Mouse (Mus musculus) MEL-GATA-1-ER (cell line): Measurements from ENCODE around the gene Cldn7.

Experiments
- DNase-seq: peaks from one replicate; pipeline ENCODE4 v3.0.0-alpha.2; 2012; ENCODE audit warnings: low read depth; ENCODE audit errors: extremely low read depth

Cldn7 gene

DNA sequence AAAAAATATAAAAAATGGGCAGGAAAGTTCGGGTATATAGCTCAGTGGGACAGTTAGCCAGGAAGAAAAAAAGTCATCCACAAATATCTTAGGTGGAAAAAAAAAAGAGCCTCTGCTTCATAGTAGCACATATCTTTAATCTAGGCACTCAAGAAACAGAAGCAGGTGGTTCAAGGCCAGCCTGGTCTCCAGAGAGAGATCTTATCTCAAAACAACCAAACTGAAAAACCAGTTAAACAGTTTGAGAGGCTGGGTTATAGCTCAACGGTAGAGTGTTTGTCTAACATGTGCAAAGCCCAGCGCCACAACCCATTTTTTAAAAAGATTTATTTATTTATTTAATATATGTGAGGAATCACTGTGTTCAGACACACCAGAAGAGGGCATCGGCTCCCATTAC, 31.5 kb upstream of the Cldn7 start:
- DNase-seq, result no peak

DNA sequence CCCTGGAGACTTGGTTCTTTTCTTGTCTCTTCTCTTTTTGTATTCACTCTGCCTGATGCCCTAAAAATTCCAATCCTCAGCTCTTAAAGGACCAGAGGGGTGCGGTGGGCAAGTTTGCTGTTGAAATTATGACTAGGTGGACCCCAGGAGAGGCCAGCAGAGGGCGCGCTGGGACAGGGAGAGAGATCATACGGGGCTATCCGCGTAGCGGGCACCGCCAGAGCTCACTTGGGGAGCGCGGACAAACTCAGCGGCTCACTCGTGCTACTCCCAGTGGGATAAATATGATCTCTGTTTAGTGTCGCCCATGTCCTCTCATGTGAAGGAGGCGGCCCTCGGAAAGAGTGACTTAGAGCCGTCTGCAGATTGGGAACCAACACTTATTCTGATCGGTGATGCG, 30.4 kb upstream of the Cldn7 start:
- peak; percentile 74 for DNase-seq

GRCm38 (mm10) chr11:69934681-69935080, 29.9 kb upstream of the Cldn7 start:
- no peak for DNase-seq

DNA sequence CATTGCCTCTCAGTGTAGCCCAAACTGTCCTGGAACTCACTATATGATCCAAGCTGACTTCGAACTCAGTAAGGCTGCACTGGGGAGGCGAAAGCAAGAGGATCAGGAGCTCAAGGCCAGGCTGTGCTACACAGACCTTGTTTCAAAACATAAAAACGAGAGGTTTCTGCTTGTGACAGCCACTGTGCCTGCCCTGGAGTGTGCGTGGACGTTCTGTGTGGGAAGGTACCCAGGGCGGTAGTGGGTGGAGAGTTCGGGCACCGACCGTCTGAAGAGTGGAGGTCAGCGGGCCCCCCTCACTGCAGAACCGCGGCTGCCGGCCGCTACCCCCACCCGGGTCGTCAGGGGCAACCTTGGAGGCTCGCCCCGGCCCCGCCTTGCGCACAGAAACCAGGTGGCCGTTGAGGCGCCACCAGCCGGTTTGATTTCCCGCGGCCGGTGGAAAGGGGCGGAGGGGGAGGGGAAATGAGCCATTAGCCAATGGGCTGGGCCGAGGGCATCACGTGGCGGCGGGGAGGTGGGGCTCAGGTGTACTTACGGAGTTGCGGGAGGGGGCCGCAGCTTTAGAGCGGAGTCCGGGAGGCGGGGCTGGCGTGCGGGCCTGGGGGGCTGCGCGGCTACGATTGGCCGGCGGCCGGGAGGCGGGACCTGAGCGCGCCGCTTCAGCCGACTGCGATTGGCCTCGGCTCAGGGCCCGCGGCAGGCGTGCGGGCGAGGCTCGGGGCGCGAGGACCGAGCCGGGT, 29.3 kb upstream of the Cldn7 start, which contains the start of gene Ybx2:
TSS of gene Ybx2 (plus strand) at position 660 of the 743 bp plus-strand sequence.
- DNase-seq, result no peak

DNA sequence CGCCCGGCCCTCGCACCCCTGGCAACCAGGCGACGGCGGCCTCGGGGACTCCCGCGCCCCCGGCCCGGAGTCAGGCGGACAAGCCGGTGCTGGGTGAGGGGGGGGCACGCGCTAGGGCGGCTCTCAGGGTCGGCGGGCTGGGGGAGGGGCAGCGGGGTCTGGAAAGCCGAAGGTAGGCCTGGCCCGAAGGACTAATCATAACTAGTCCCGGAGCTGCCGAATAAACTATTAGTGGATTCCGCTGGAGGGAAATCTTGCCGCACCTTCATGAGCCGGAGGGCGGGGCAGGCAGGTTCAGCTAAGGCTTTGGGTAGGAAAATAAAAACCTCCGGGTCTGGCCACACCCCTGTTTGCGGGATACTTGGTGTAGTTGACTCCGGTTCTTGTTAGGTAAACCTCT, 28.4 kb upstream of the Cldn7 start:
- no peak for DNase-seq

DNA sequence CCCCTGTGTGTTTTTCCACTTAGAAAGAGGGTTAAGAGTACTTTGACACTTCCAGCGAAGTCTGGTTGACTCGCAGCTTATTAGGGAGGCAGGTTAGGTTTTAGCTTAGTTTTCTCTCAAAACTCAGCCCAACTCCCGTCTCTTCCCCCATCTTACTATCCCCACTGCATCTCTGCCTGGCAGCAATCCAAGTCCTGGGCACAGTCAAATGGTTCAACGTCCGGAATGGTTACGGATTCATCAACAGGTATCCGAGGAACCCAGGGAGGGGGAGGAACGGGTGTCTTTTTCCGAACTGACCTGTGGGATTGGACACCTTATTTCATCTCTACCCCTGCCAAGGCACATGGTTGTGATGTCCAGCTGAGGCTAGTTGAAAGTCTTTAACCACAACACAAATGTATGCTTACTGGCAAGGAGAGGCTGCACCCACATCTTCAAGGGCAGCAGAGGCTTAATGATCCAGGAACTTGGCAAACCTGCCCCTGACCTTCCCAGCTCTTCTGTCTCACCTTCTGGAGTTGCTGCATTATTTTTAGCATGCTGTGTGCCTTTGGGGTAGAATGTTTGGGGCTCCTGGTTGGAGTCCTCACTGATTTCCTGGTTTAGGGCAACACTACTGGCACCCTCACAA, 27.7 kb upstream of the Cldn7 start:
- no peak for DNase-seq

GRCm38 (mm10) chr11:69937385-69937784, 27.2 kb upstream of the Cldn7 start:
- DNase-seq, result no peak

DNA sequence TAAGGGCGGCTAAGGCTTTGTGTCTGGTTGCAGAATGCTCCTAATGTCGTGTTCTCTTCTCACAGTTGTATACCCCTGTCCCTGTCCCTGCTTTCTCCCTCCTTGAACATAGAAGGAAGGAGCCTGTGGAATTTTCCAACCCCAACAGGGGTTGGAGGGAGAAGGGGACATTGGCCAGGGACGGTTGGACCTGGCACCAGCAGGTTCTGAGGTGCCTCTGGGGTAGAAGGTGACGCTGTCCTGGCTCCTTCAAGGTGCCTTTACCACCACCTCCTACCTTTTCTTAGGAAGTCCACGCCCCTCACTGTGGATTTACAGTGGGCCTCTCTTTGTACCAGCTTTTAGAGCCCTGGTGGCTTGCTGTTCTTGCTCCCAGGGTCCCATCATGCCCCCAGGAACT, 26.7 kb upstream of the Cldn7 start:
- DNase-seq, result no peak

GRCm38 (mm10) chr11:69938401-69938979, 26.1 kb upstream of the Cldn7 start:
- DNase-seq, result no peak

GRCm38 (mm10) chr11:69939181-69939580, 25.4 kb upstream of the Cldn7 start:
- DNase-seq, result no peak

GRCm38 (mm10) chr11:69939731-69940130, 24.8 kb upstream of the Cldn7 start:
- DNase-seq, result no peak

DNA sequence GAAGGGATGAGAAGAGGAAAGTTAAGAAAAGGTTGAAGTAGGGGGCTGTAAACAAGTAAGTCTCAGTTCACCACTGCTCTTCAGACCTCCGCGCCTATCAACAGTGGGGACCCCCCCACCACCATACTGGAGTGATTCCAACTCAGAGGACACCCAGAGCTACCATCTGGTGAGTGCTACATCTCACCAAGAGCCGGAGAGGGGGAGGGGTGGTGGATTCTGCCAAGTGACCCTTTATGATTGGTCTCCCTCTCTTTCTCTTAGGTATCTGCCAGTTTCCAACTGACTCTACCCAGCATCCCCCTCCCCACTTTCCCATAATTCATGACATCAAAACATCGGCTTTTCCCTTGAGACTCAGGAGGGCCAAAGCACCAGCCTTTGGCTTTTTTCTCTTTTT, 23.6 kb upstream of the Cldn7 start:
- DNase-seq, result no peak

- no peak for DNase-seq
Measured at GRCm38 (mm10) chr11:69945216-69945615, 19.4 kb upstream of the Cldn7 start.

- no peak for DNase-seq
Measured at GRCm38 (mm10) chr11:69945997-69946891, 18.3 kb upstream of the Cldn7 start.

DNA sequence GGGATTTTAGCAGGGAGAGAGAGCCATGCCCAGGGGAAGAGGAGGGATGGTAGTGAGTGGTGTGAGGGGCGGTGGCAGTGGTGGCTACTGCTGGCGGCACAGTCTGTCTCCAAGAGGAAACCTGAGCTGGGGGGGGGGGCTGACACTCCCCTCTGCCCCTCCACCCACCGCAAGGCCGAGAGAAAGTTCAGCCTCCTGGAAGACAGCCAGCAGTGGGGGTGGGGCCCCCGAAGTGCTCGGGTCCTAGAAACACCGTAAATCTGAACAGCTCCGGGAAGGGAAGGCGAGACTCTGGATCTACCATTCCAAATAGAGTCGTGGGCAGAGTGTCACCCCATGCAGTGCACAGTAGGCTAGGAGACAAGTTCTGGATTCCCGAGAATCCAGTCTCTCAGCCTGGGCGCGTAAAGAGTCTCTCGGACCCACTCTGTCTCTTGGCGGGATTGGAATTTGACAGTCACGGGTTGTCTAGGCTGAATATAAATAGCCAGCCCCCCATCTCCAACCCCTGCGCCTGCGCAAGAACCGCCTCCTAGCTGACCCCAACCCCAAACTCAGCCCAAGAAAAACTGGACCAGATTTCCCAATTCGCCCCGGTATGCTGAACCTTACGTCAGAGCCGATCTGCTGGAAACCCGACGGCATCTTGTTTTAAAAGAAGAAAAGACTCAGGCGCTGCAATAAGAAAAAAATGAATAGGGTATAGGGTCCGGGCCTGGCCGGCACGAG, 17.1 kb upstream of the Cldn7 start:
- DNase-seq, result no peak

DNA sequence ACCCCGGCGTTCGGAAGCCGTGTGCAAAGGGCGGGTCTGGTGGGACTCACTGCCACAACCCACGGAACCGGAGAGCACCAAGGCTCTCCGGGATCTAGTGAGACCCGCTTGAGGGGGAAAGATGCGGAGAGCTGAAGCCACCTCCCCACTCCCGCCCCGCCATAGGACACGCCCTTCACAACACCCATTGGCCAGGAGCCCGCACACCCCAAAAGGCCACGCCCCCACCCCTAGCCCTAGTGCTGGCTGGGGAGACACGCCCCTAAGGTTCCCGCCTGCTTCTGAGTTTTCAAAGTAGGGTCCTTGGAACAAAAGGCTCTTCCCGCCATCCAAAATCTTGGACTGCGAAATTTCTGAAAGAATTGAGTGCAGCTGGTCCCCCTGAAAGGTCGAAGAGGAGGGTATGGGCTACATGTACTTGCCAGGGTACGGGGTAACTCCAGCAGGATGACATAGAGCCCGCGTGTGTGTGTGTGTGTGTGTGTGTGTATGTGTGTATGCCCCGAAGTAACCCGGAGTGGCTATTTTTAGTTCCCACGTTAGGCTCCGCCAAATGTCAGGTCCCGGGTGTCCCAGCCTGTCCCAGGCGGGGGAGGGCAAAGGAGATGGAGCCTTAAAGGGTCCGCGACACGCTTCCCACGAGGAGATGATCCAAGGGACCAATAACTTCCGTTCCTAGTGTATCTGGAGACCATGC, 16.4 kb upstream of the Cldn7 start, which contains the start of gene Slc2a4:
TSS of gene Slc2a4 (minus strand) at position 123 of the 697 bp plus-strand sequence.
- DNase-seq, result peak; percentile 66

- DNase-seq, result peak; percentile 77
Measured at GRCm38 (mm10) chr11:69948763-69949150, 15.8 kb upstream of the Cldn7 start.

DNA sequence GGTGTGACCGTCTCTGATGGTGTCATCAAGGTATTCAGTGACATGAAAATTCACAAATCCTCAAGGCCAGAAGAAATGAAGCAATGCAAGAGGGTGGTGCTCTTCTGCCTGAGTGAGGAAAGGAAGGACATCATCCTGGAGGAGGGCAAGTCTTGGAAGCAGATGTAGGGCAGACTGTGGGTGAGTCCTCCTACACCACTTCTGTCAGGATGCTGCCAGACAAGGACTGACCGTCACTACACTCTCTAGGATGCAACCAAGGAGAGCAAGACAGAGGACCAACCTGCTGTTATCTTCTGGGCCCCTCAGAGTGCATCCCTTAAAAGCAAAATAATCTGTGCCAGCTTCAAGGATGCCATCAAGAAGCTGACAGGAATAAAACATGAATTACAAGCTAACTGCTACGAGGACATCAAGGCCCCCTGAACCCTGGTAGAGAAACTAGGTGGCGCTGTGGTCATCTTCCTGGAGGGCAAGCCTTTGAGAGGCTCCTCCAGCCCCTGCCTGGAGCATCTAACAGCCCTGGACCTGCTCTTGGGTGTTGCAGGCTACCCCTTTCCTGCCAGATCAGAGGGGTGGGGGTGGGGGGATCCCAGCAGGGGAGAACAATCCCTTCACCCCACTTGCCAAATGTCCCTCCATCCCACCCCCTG, 13.6 kb upstream of the Cldn7 start:
- DNase-seq, result no peak

DNA sequence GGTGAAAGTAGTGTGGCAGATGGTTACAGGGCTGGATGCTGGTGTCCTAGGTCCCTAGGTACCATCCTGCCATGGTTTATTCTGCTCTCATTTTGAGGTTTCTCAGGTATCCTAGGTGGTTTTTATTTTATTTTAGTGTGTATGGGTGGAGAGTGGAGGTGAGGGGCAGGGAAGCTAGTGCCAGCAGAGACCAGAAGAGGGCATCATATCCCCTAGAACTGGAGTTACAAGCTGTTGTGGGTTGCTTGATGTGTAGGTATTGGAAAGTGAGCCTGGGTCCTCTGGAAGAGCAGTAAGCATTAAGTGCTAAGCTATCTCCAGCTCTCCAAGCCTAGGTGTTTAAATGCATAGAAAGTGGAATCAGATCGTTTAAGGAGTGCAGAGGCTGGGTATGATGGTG, 12.3 kb upstream of the Cldn7 start:
- no peak for DNase-seq
